Mouse (Mus musculus) lung, adult 2 months (tissue): ENCODE measurements around the gene Kcna3.

Source experiments
- CTCF ChIP-seq: fragments of 200-500 bp; IDR thresholded peaks from 2 replicates; pipeline ENCODE4 v1.5.1; 2011; ENCODE audit warnings: mild to moderate bottlenecking, low read length, control low read depth; ENCODE audit not compliant: insufficient read depth
- POLR2A ChIP-seq: fragments of 200-500 bp; IDR thresholded peaks from 2 replicates; pipeline ENCODE4 v1.6.1; 2011; ENCODE audit warnings: low read depth, mild to moderate bottlenecking, control low read depth, low read length, borderline replicate concordance; ENCODE audit errors: extremely low read depth

GRCm38 (mm10) chr3:107041718-107042117, 5.7 kb downstream of the Kcna3 start:
- TF ChIP-seq CTCF (no peak), POLR2A (no peak)
